Mouse (Mus musculus) heart, embryonic 12.5 days (tissue): ENCODE data around the gene Smyd1. TPM values are rescaled to one million over a fixed set of nuclear protein-coding genes. Genes with fewer than 3 reads are reported as not detected.
A peak's percentile ranks its signal among the peaks of the same experiment; 100 is the strongest.

Experiments used
- ATAC-seq: fragments of 200-750 bp; cut with Nextera tagmentation; 2 replicates; pipeline ENCODE4 v1.8.0; 2017; ENCODE audit warnings: moderate TSS enrichment, moderate library complexity; ENCODE audit not compliant: insufficient number of reproducible peaks, low FRiP score
- H3K27ac ChIP-seq: fragments of 300-500 bp; sonication (generic); 2 replicates; pipeline ENCODE4 v1.5.1; 2016; ENCODE audit warnings: mild to moderate bottlenecking, moderate library complexity; ENCODE audit not compliant: poor library complexity, severe bottlenecking
- H3K27me3 ChIP-seq: fragments of 300-500 bp; sonication (generic); replicated peaks from 2 replicates; pipeline ENCODE4 v1.6.1; 2016; ENCODE audit warnings: mild to moderate bottlenecking, moderate library complexity
- H3K36me3 ChIP-seq: fragments of 300-500 bp; sonication (generic); 2 replicates; pipeline ENCODE4 v1.6.1; 2016; ENCODE audit warnings: mild to moderate bottlenecking, moderate library complexity
- H3K4me1 ChIP-seq: fragments of 300-500 bp; sonication (generic); replicated peaks from 2 replicates; pipeline ENCODE4 v1.6.1; 2016; ENCODE audit warnings: mild to moderate bottlenecking
- H3K4me2 ChIP-seq: fragments of 300-500 bp; sonication (generic); 2 replicates; pipeline ENCODE4 v1.6.1; 2016; ENCODE audit warnings: mild to moderate bottlenecking, moderate library complexity
- H3K4me3 ChIP-seq: fragments of 300-500 bp; sonication (generic); 2 replicates; pipeline ENCODE4 v1.5.1; 2016; ENCODE audit warnings: mild to moderate bottlenecking
- H3K9ac ChIP-seq: fragments of 300-500 bp; sonication (generic); 2 replicates; pipeline ENCODE4 v1.6.1; 2016; ENCODE audit warnings: mild to moderate bottlenecking, moderate library complexity
- H3K9me3 ChIP-seq: fragments of 300-500 bp; sonication (generic); replicated peaks from 2 replicates; pipeline ENCODE4 v1.6.1; 2016; ENCODE audit warnings: mild to moderate bottlenecking, moderate library complexity
- WGBS: fragments of 180-500 bp; shearing (Covaris S2); methylation state at CpG from one replicate; pipeline ENCODE4 v1.1.7; 2016; 5-methylcytosine and 5-hydroxymethylcytosine counted together
- polyA plus RNA-seq: library from polyadenylated mRNA; unstranded; fragments of >200 nt; fragmentation: Nextera tagmentation; extraction: Ambion mirVana; gene quantifications from 2 replicates; pipeline ENCODE4 v1.2.1, GENCODE M21; 2016

Smyd1 gene
- polyA plus RNA-seq, 1 experiment from 2014 or later = 113 TPM

DNA sequence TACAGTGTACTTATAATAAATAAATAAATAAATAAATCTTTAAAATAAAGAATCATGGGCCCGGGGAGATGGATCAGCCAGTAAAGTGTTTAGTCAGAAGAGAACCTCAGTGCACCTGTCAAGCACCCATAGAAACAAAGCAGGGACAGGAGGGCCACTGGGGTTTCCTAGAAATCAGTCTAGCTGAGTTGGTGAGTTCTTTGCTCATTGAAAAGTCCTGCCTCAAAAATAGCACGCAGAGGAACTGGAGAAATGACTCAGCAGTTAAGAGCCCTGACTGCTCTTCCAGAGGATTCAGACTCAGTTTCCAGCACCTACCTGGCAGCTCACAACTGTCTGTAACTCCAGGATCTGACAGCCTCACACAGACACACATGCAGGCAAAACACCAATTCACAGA lies 63.5 kb downstream of the Smyd1 start:
- ATAC-seq = no peak
- Histone ChIP-seq H3K4me2 (peak overlapping the region; percentile 67), H3K4me1 (peaks cover 41% of the 10 kb centered on the region), H3K9me3 (no peaks in the 10 kb centered on the region), H3K36me3 (peaks cover 27% of the 10 kb centered on the region), H3K27me3 (no peaks in the 10 kb centered on the region), H3K4me3 (no peak overlapping the region), H3K9ac (no peak overlapping the region), H3K27ac (no peak overlapping the region)
- 48% methylated on average over 2 of the region's 2 CpGs for WGBS

DNA sequence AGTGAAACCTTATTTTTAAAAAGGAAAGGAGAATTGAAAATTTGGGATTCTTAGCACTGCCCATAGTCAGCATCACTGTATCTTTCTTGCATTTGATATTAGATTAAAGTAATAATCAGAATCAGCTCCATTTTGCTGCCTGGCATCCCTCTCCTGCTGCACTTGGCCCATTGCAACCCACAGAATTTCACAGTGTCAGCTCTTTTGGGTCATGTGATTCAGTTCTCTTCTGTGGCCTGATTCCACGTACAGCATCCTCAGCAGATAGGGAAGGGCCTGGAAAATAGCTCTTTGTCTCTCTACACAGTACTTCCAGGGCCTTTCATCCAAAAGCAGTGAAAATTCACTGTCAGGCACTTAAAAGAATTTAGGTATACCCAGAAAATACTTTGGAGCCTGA lies 64.7 kb downstream of the Smyd1 start:
- Histone ChIP-seq H3K4me2 (no peak overlapping the region), H3K4me3 (no peak overlapping the region), H3K27me3 (no peaks in the 10 kb centered on the region), H3K9me3 (no peaks in the 10 kb centered on the region), H3K27ac (no peak overlapping the region), H3K36me3 (peaks cover 27% of the 10 kb centered on the region), H3K9ac (no peak overlapping the region), H3K4me1 (peaks cover 32% of the 10 kb centered on the region)
- WGBS = 29% methylated on average over 1 of the region's 1 CpGs
- no peak for ATAC-seq

DNA sequence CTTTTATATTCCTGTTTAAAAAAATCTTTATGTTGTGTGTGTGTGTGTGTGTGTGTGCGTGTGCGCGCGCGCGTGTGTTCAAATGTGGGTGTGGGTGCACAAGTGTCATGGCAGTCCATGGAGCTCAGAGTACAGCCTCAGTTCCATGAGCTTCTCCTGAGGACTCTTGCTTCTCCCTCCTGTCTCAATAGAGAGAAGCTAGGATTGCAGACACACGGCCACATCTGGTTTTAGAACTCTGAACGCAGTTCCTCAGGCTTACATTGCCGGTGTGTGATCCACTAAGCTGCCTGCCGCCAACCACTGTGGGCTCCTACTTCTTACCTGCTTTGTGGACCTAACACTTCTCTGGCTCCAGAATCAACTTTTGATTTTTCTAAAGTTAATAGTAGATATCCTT lies 65.9 kb downstream of the Smyd1 start:
- no peak for ATAC-seq
- Histone ChIP-seq H3K4me3 (no peak overlapping the region), H3K4me2 (no peak overlapping the region), H3K9ac (no peak overlapping the region), H3K27me3 (no peaks in the 10 kb centered on the region), H3K36me3 (peaks cover 27% of the 10 kb centered on the region), H3K27ac (no peak overlapping the region), H3K4me1 (peaks cover 33% of the 10 kb centered on the region), H3K9me3 (no peaks in the 10 kb centered on the region)
- WGBS = 91% methylated on average over 10 of the region's 10 CpGs

DNA sequence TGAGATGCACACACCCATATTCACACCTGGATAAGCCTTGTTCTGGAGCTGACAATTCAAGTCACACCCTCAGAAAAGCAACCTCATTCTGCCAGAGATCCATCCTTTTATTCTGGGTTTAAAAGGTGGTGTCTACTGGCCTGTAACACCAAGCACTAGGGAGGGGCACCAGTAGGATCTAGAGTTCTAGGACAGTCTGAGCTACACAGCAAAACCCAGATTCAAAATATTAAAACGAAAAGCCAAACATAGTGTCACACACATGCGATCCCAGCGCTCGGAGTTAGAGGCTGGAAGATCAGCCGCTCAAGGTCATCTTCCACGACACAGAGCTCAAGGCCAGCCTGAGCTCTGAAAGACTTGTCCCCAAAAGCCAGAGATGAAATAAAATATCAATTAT lies 67.6 kb downstream of the Smyd1 start:
- Histone ChIP-seq H3K36me3 (peaks cover 30% of the 10 kb centered on the region), H3K4me2 (peak overlapping the region; percentile 3; the same call in 1 of the 2 replicates), H3K27ac (no peak overlapping the region; the same call in 1 of the 2 replicates), H3K4me3 (no peak overlapping the region), H3K9me3 (no peaks in the 10 kb centered on the region), H3K9ac (no peak overlapping the region), H3K4me1 (peaks cover 41% of the 10 kb centered on the region), H3K27me3 (no peaks in the 10 kb centered on the region)
- whole genome bisulfite sequencing = 69% methylated on average over 6 of the region's 6 CpGs
- ATAC-seq = no peak

DNA sequence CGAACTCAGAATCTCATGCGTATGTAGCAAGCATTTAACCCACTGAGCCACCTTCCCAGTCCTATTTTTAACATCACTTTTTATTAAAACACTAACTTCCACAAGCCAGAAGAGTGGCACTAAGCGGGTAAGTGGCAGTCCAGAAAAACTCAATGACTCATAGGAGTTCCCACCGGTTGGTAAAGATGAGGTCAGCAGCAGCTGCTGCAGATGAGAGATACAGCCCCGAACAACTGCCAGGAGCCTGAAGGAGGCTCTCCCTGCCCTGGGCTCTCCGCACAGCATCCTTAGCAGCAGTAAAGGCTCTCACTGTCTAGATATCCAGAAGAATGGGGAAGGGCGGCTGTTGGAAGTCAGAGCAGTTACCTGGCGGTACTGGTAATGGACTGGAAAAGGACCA lies 71.1 kb downstream of the Smyd1 start:
- Histone ChIP-seq H3K36me3 (peaks cover 13% of the 10 kb centered on the region), H3K4me2 (no peak overlapping the region; the same call in 1 of the 2 replicates), H3K9me3 (no peaks in the 10 kb centered on the region), H3K9ac (0 out of 2 replicates have a peak overlapping the region, but pooled peaks have one; percentile 47), H3K27ac (peak overlapping the region; percentile 88), H3K4me3 (no peak overlapping the region), H3K27me3 (no peaks in the 10 kb centered on the region), H3K4me1 (peaks cover 47% of the 10 kb centered on the region)
- ATAC-seq = no peak
- 53% methylated on average over 8 of the region's 8 CpGs for WGBS

DNA sequence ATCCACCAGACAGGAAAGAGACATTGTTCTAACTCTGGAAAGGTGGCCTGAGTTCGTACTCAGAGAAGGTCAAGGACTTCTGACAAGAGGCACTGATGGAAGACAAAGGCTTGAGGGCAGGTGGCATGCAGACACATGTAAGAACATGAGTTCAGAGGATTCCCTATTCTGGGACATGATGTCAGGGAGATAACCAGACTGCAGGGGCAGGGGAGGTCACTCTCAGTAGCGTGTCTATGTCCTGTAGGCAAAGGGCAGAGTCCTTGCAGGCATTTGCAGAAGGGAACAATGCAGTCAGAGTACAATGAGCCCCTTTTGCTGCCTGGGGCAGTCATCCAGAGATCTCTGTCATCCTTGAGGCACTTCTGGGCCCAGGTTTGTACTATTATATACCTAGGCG lies 72.4 kb downstream of the Smyd1 start:
- ATAC-seq = no peak
- H3K27ac ChIP-seq = peak overlapping the region; percentile 88

DNA sequence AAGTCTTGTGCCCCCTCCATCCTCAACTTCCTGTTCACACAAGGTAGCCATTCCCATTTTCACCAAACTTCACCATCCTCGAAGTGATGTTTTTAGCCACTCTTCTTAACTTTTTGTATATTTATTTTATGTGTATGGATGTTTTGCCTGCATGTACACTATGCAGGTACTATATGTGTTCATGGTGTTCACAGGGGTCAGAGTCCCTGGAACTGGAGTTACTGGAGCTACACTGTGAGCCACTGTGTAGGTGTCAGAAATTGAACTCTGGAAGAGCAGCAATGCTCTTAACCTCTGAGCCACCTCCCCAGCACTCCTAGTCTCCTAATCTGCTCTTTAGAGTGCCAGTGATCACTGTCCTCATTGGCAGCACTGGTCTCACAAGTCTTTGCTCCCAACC lies 73.6 kb downstream of the Smyd1 start:
- Histone ChIP-seq H3K4me2 (peak overlapping the region; percentile 11; the same call in 1 of the 2 replicates), H3K4me3 (no peak overlapping the region), H3K36me3 (peaks cover 21% of the 10 kb centered on the region), H3K27me3 (no peaks in the 10 kb centered on the region), H3K9me3 (no peaks in the 10 kb centered on the region), H3K27ac (peak overlapping the region; percentile 88), H3K9ac (no peak overlapping the region), H3K4me1 (peaks cover 33% of the 10 kb centered on the region)
- no peak for ATAC-seq
- WGBS = 82% methylated on average over 1 of the region's 1 CpGs

More for the DNA sequence above, 72.4 kb downstream of the Smyd1 start:
- 47% methylated on average over 3 of the region's 3 CpGs for WGBS
- Histone ChIP-seq H3K9ac (no peak overlapping the region), H3K4me1 (peaks cover 44% of the 10 kb centered on the region), H3K36me3 (peaks cover 13% of the 10 kb centered on the region), H3K4me2 (0 out of 2 replicates have a peak overlapping the region, but pooled peaks have one; percentile 11), H3K4me3 (no peak overlapping the region), H3K9me3 (no peaks in the 10 kb centered on the region), H3K27me3 (no peaks in the 10 kb centered on the region)

DNA sequence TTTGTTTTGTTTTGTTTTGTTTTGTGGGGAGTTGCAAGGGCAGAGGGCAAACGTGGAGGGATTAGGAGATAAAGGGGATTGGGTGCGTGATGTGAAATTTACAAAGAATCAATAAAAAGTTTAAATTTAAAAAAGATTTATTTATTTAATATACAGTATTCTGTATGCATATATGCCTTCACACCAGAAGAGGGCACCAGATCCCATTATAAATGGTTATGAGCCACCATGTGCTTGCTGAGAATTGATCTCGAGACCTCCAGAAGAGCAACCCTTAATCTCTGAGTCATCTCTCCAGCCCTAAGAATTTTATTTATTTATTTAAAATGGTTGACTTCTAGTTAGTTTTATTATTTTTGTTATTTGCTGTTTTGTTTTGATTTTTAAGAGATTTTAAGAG lies 78.8 kb downstream of the Smyd1 start:
- no peaks in the 10 kb centered on the region for H3K27me3 ChIP-seq
- peaks cover 27% of the 10 kb centered on the region for H3K4me1 ChIP-seq
- H3K36me3 ChIP-seq = peaks cover 29% of the 10 kb centered on the region
- no peak for ATAC-seq
- H3K9me3 ChIP-seq = no peaks in the 10 kb centered on the region
- H3K27ac ChIP-seq = no peak overlapping the region
- WGBS = 85% methylated on average over 3 of the region's 3 CpGs
- H3K9ac ChIP-seq = no peak overlapping the region
- H3K4me2 ChIP-seq = no peak overlapping the region
- H3K4me3 ChIP-seq = no peak overlapping the region

DNA sequence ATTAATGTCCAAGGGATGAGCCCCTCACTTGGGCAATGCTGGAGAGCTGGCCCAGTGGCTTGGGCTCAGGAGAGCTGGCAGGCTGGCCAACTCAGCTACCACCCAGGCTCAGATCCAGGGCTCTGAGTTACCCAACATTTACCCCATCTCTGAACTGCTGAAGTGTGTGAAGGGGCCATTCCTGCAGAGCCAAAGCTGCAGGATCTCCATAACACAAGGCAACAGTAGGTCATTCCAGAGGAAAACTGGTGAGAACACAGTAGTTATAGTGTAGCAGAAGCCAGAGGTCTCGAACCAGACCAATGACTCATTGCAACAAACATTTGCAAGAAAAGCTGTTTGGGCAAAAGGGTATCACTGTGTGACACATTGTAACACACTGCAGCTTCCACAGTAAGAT lies 79.2 kb downstream of the Smyd1 start:
- no peaks in the 10 kb centered on the region for H3K9me3 ChIP-seq
- ATAC-seq = no peak
- H3K4me3 ChIP-seq = no peak overlapping the region
- H3K9ac ChIP-seq = no peak overlapping the region; the same call in 1 of the 2 replicates
- H3K27ac ChIP-seq = 0 out of 2 replicates have a peak overlapping the region, but pooled peaks have one; percentile 4
- H3K36me3 ChIP-seq = peaks cover 34% of the 10 kb centered on the region
- H3K27me3 ChIP-seq = no peaks in the 10 kb centered on the region
- no peak overlapping the region for H3K4me2 ChIP-seq
- 63% methylated on average over 1 of the region's 1 CpGs for WGBS
- H3K4me1 ChIP-seq = peaks cover 23% of the 10 kb centered on the region

DNA sequence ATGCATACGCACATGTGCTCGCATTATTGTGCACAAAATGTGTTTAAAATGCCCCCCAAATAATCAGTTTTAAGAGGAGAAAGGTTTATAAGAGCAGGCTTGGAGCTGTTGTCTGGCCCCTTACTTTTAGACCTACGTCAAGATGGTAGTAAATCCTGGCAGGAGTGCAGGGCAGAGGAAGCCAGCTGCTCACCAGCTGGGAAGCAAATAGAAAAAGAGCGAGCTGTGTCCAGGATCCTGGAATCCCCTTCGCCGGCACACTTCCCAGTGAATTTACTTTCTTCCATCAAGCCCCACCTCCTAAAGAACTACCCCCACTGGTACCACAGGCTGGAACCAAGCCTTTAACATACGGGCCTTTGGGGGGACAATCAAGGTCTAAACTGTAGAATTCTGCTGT lies 81.2 kb downstream of the Smyd1 start:
- Histone ChIP-seq H3K4me1 (peaks cover 23% of the 10 kb centered on the region), H3K9ac (no peak overlapping the region), H3K27ac (peak overlapping the region; percentile 70), H3K4me3 (no peak overlapping the region), H3K4me2 (no peak overlapping the region), H3K27me3 (no peaks in the 10 kb centered on the region), H3K9me3 (no peaks in the 10 kb centered on the region), H3K36me3 (peaks cover 54% of the 10 kb centered on the region)
- ATAC-seq = no peak
- 79% methylated on average over 7 of the region's 7 CpGs for WGBS

DNA sequence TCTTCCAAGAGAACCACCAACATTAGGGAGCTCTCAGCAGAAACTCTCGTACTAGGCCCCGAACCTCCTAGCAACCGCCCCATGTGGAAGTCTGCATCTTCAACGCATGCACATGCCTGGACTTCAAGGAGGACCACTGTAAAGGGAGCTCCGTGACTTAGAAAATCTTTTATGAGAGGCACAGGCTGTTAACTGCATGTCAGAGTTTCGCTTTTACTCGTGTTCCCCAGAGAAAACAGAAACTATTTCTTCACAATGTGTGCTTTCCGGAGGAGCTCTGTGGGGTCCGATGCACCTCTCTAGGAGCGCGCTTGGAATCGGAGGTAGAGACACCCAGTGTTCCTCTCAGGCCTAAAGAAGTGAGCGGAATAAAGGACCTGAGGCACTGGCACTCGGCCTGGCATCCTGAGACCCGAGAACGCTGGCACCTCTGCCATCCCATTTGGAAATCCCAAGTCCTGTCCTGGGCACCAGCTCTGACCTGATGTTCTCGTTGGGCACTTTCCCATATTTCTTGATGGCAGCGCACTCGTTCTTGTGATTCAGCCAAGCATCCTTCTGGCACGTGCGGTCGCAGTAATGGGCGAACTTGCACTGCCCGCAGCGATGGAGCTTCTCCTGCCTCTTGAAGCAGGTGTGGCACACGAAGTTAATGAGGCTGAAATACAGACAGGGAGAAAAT lies 82.8 kb downstream of the Smyd1 start:
- H3K36me3 ChIP-seq = peaks cover 53% of the 10 kb centered on the region
- H3K9ac ChIP-seq = no peak overlapping the region
- no peaks in the 10 kb centered on the region for H3K9me3 ChIP-seq
- WGBS = 89% methylated on average over 26 of the region's 26 CpGs
- no peak overlapping the region for H3K27ac ChIP-seq
- H3K4me2 ChIP-seq = no peak overlapping the region
- peaks cover 23% of the 10 kb centered on the region for H3K4me1 ChIP-seq
- no peak overlapping the region for H3K4me3 ChIP-seq
- H3K27me3 ChIP-seq = no peaks in the 10 kb centered on the region
- no peak for ATAC-seq

DNA sequence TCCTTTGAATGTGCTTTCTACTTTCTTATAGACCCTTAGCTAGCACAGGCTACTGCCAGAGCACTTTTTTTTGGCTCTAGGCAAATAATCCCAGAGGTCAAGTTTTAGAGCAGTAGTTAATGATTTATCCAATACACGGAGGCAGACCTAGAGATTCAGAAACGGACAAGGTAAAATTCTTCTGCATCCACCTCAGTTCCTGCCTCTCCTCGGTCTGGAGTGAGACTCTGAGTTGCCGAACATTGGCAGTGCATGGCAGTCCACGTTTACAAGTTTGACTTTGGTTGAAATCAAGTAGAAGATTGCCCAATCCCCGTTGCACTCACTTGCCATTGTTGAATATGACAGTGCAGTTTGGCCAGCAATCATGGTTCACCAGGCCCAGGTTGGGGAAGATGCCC lies 85.0 kb downstream of the Smyd1 start:
- 86% methylated on average over 6 of the region's 6 CpGs for WGBS
- H3K4me3 ChIP-seq = no peak overlapping the region
- H3K4me2 ChIP-seq = no peak overlapping the region
- H3K27me3 ChIP-seq = no peaks in the 10 kb centered on the region
- H3K4me1 ChIP-seq = peaks cover 14% of the 10 kb centered on the region
- peaks cover 55% of the 10 kb centered on the region for H3K36me3 ChIP-seq
- ATAC-seq = no peak
- no peaks in the 10 kb centered on the region for H3K9me3 ChIP-seq
- H3K9ac ChIP-seq = no peak overlapping the region
- H3K27ac ChIP-seq = no peak overlapping the region
